Mouse (Mus musculus) midbrain, embryonic 13.5 days (tissue): ENCODE measurements around the gene Cabp1. TPM values are rescaled to one million over a fixed set of nuclear protein-coding genes. Genes with fewer than 3 reads are reported as not detected.
"Not testable (repeated sequence)": the region's sequence is repeated elsewhere in the genome, so short reads cannot be mapped to it uniquely, and the experiment has no call there.

ENCODE experiments used
- ATAC-seq: fragments of 200-750 bp; cut with Nextera tagmentation; 2 replicates; pipeline ENCODE4 v1.8.0; 2017; ENCODE audit warnings: mild to moderate bottlenecking, moderate TSS enrichment, moderate library complexity
- H3K27ac ChIP-seq: fragments of 300-500 bp; sonication (generic); 2 replicates; pipeline ENCODE4 v1.5.1; 2015; ENCODE audit warnings: inconsistent platforms, mild to moderate bottlenecking, moderate library complexity
- H3K27me3 ChIP-seq: fragments of 300-500 bp; sonication (generic); 2 replicates; pipeline ENCODE4 v1.6.1; 2015; ENCODE audit warnings: mild to moderate bottlenecking, inconsistent platforms
- H3K36me3 ChIP-seq: fragments of 300-500 bp; sonication (generic); 2 replicates; pipeline ENCODE4 v1.6.1; 2015; ENCODE audit warnings: mild to moderate bottlenecking, inconsistent platforms
- H3K4me1 ChIP-seq: fragments of 300-500 bp; sonication (generic); replicated peaks from 2 replicates; pipeline ENCODE4 v1.6.1; 2015; ENCODE audit warnings: inconsistent platforms
- H3K4me2 ChIP-seq: fragments of 300-500 bp; sonication (generic); replicated peaks from 2 replicates; pipeline ENCODE4 v1.6.1; 2015; ENCODE audit warnings: moderate library complexity, mild to moderate bottlenecking, inconsistent platforms
- H3K4me3 ChIP-seq: fragments of 300-500 bp; sonication (generic); replicated peaks from 2 replicates; pipeline ENCODE4 v1.5.1; 2015; ENCODE audit warnings: mild to moderate bottlenecking, inconsistent platforms
- H3K9ac ChIP-seq: fragments of 300-500 bp; sonication (generic); replicated peaks from 2 replicates; pipeline ENCODE4 v1.6.1; 2015; ENCODE audit warnings: mild to moderate bottlenecking, inconsistent platforms
- H3K9me3 ChIP-seq: fragments of 300-500 bp; sonication (generic); 2 replicates; pipeline ENCODE4 v1.6.1; 2016; ENCODE audit warnings: mild to moderate bottlenecking, inconsistent platforms
- WGBS: fragments of 180-500 bp; shearing (Covaris S2); methylation state at CpG from one replicate; pipeline ENCODE4 v1.1.7; 2015; 5-methylcytosine and 5-hydroxymethylcytosine counted together
- polyA plus RNA-seq: library from polyadenylated mRNA; unstranded; fragments of >200 nt; fragmentation: Nextera tagmentation; extraction: Ambion mirVana; gene quantifications from 2 replicates; pipeline ENCODE4 v1.2.1, GENCODE M21; 2015

Gene Cabp1
- polyA plus RNA-seq, 1 experiment from 2014 or later: 2.7 TPM

DNA sequence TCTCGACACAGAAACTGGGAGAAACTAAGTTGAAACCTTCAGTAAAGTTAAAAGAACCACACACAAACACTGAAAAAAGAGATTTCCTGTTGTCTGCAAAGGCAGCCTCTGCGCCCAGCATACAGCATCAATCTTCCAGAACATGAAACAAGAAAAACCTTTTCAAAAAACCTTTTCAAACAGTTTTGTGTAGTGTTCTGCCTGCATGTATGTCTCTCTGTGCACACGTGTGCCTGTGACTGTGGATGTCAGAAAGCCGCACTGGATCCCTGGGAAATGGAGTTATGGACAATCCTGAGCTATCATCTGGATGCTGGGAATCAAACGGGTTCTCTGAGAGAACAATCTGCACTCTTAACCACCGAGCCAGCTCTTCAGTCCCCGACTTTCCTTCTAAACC is 37.8 kb downstream of the Cabp1 start:
- Histone ChIP-seq H3K36me3 (no peaks in the 10 kb centered on the region; the same call in 1 of the 2 replicates), H3K9me3 (no peaks in the 10 kb centered on the region), H3K4me3 (peak overlapping the region; percentile 93), H3K27me3 (no peaks in the 10 kb centered on the region), H3K4me2 (peak overlapping the region; percentile 96), H3K4me1 (peaks cover 53% of the 10 kb centered on the region), H3K9ac (peak overlapping the region; percentile 54; the same call in 1 of the 2 replicates), H3K27ac (no peak overlapping the region)
- WGBS: 63% methylated on average over 7 of the region's 7 CpGs
- ATAC-seq: no peak

DNA sequence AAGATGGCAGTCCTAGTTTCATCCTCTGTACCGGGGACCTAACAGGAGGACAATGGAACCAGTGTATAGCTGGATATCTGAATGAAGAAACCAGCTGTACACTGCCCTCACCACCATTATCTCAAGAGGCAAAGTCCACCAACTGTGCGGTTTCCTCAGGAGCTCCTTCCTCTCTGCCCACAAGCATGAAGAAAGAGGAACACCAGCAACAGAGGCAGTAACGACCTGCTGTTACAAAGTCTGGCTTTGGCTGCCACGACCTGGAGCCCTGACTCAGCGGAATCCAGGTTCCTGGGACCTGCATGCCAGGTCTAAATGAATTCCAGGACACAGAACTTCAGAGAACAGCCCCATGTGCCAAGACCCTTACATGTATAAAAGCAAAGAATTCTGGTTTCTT is 38.4 kb downstream of the Cabp1 start:
- peak overlapping the region; percentile 54 for H3K9ac ChIP-seq
- H3K27me3 ChIP-seq: no peaks in the 10 kb centered on the region
- H3K27ac ChIP-seq: no peak overlapping the region
- peak overlapping the region; percentile 93 for H3K4me3 ChIP-seq
- WGBS: 54% methylated on average over 5 of the region's 5 CpGs
- H3K4me2 ChIP-seq: peak overlapping the region; percentile 96
- no peak for ATAC-seq
- H3K9me3 ChIP-seq: no peaks in the 10 kb centered on the region
- H3K36me3 ChIP-seq: peaks cover 2% of the 10 kb centered on the region
- H3K4me1 ChIP-seq: peaks cover 53% of the 10 kb centered on the region

DNA sequence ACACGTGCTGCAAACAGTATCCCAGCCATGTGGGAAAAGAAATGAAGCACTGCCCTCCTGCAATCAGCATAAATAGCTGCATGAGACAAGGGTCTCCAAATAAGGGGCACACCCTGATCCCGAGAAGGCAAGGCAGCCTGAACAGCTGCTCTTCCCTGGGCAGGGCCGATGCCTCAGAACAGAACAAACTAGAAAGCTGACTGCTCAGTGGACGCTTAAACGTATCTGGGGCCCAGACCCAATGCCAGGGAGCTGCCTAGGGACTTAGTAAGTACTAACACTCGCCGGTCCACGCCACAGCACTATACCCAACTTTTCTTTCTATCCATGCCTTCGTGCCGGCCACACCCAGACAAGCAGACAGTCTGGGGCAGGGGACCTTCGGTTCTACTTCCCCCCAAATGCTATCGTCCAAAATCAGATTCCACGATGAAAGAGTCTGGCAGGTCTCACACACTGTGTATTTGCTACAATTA is 39.0 kb downstream of the Cabp1 start:
- Histone ChIP-seq H3K9me3 (no peaks in the 10 kb centered on the region), H3K27me3 (no peaks in the 10 kb centered on the region), H3K36me3 (peaks cover 8% of the 10 kb centered on the region), H3K4me3 (no peak overlapping the region), H3K4me2 (peak overlapping the region; percentile 96), H3K4me1 (peaks cover 53% of the 10 kb centered on the region), H3K27ac (no peak overlapping the region), H3K9ac (peak overlapping the region; percentile 54)
- 78% methylated on average over 13 of the region's 13 CpGs for WGBS
- ATAC-seq: no peak

DNA sequence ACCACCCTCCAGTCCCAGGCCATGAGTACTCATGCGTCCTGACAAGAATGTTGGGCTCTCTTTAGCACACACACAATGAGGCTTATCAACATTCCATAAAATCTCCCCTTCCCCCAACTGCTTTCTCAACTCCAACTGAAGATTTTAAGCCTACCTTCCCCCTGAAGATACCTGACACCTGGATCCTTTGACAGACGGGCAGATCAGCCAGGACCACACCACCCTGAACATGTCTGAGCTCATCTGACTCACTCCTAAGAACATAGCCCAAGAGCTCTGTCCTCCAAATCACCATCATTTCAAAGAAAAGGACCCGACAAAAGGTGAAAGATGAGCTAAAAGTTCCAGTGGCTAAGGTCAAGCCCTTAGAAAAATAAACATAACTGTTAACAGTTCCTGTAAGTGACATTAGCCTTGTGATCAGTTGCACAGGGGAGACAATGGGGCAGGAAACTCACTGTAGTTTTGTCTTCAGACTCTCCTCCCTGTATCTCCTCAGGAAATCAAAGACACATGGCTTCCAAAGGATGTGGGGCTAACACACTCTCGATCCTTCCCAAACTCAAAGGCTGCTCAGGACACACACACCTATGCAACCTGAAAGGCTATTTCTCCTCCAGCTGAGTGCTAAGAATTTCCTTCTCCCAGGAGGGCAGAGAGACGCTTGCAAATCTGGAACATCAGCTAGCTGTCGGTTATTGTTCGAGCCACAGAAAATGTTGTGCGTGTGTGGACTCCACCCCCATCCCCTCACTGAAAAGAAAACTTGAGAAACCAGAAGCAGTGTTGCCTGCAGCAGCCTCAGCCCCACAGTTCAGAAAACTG is 41.8 kb downstream of the Cabp1 start:
- 81% methylated on average over 8 of the region's 8 CpGs for WGBS
- peaks cover 47% of the 10 kb centered on the region for H3K4me1 ChIP-seq
- H3K9ac ChIP-seq: no peak overlapping the region

DNA sequence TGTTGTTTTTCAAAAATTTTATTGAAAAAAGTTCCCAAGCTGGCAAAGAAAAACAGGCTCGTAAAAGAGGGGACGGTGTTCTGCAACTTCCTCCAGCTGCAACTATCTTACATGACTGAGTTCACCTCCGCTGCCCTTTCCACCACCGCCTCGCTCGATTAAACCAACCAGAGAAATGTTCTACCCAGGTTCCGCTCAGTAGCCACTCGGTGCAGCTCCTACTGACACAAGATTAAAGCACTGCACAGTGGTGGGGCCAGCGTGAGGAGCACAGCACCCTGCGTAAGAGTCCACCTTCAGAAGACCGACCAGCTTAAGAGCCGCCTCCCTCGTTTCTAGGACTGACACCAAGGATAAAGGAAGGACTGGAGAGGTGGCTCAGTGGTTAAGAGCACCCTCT is 42.7 kb downstream of the Cabp1 start:
- 88% methylated on average over 13 of the region's 13 CpGs for WGBS
- Histone ChIP-seq H3K36me3 (peaks cover 44% of the 10 kb centered on the region), H3K4me2 (no peak overlapping the region), H3K4me1 (peaks cover 38% of the 10 kb centered on the region), H3K27ac (no peak overlapping the region), H3K4me3 (no peak overlapping the region), H3K9ac (no peak overlapping the region), H3K9me3 (no peaks in the 10 kb centered on the region), H3K27me3 (no peaks in the 10 kb centered on the region)
- ATAC-seq: no peak

More for the DNA sequence above, 41.8 kb downstream of the Cabp1 start:
- Histone ChIP-seq H3K27me3 (no peaks in the 10 kb centered on the region), H3K36me3 (peaks cover 35% of the 10 kb centered on the region), H3K27ac (no peak overlapping the region), H3K4me2 (no peak overlapping the region), H3K4me3 (no peak overlapping the region), H3K9me3 (no peaks in the 10 kb centered on the region)
- no peak for ATAC-seq

DNA sequence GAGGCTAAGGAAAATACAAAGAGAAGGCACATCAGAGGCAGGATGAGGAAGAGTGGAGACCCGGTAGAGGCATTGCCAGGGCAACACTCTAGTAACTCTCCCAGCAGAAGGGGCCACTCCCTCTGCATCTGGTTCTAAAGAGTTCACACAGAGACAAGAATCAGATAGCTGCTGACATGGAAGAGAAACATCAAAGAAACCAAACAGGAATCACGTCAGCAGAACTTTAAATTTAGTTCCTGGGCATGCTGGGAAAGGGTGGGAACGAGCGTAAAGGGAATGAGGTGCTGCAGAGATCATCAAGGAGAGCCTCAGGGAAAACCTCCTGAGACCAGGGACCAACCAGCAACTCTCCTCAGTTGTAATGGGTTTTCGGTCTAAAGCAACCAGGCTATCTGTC is 43.2 kb downstream of the Cabp1 start:
- H3K4me2 ChIP-seq: no peak overlapping the region
- WGBS: 92% methylated on average over 5 of the region's 5 CpGs
- no peak overlapping the region for H3K27ac ChIP-seq
- peaks cover 33% of the 10 kb centered on the region for H3K4me1 ChIP-seq
- no peaks in the 10 kb centered on the region for H3K27me3 ChIP-seq
- no peak overlapping the region for H3K4me3 ChIP-seq
- H3K36me3 ChIP-seq: peaks cover 48% of the 10 kb centered on the region
- H3K9me3 ChIP-seq: no peaks in the 10 kb centered on the region
- no peak for ATAC-seq
- H3K9ac ChIP-seq: no peak overlapping the region

DNA sequence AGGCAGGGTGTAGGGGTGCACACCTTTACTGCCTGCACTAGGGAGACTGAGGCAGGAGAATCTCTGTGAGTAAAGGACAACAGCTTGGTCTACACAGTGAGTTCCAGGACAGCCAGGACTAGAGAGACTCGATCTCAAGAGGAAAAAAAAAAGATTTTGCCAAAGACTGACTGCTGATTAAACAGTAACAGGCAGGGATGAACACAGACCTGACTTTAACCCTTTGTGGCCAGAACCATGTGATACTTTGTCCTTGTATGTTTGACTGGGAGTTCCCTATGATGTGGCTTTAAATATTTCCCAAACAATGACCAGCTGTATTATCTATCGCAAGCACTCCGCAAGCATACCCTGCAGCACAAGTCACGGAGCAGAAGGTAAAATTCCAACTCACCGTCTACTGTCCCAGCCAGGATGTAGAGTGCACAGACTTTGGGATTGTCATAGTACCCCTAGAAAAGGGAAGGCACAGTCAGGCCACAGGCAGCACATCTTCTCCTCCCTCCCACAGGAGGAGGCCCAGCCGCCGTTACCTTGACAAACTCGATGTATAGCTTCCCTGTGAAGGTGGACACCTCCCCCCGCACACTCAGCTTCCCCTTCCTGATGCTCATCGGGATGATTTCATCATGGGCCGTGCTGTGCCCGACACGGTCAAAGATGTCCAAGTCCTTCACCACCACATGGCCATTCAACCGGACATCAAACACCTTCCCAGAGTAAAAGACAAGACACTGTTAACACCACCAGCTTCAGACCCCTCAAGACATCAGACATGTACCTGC is 44.3 kb downstream of the Cabp1 start:
- Histone ChIP-seq H3K4me1 (peaks cover 22% of the 10 kb centered on the region), H3K9me3 (no peaks in the 10 kb centered on the region), H3K27me3 (no peaks in the 10 kb centered on the region), H3K4me3 (no peak overlapping the region), H3K4me2 (no peak overlapping the region), H3K36me3 (peaks cover 60% of the 10 kb centered on the region), H3K27ac (no peak overlapping the region), H3K9ac (no peak overlapping the region)
- WGBS: 93% methylated on average over 14 of the region's 14 CpGs
- ATAC-seq: no peak

DNA sequence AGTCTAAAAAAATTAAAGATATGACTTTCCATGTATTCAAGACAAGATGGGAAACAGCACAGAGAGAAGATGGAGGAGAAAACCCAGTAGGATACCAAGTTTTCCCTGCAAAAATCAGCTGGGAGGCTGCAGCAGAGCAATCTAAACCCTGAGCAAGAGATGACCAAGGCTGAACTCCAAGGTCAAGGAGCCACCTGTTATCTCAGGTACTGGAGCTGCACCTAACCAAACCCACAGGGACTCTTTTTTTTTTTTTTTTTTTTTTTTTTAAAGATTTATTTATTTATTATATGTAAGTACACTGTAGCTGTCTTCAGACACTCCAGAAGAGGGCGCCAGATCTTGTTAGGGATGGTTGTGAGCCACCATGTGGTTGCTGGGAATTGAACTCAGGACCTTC is 45.3 kb downstream of the Cabp1 start:
- ATAC-seq, H3K4me2 ChIP-seq, H3K27ac ChIP-seq, H3K9me3 ChIP-seq, H3K9ac ChIP-seq, H3K27me3 ChIP-seq, H3K4me3 ChIP-seq: not testable (repeated sequence)
- no CpG with 5 or more reads among the region's 1 CpGs for WGBS
- peaks cover 69% of the 10 kb centered on the region for H3K36me3 ChIP-seq
- peaks cover 13% of the 10 kb centered on the region for H3K4me1 ChIP-seq

DNA sequence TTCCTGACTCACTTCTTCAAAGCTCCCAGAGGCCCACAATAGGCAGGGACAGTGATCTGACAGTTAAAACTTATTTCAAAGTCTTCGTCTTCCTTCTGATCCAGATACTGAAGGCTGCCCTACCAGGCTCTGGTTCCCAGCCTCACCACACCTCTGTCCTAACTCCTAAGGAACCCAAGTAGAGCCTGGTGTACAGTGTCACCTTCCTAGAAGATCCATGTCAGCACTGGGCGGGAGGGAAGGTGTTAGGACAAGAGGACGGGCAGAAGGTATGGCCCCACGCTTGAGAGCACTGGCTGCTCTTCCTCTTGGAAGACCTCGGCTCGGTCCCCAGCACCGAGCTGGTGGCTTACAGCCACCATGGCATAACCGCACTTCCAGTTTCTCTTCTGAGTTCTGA is 45.8 kb downstream of the Cabp1 start:
- ATAC-seq: no peak
- H3K36me3 ChIP-seq: peaks cover 69% of the 10 kb centered on the region

DNA sequence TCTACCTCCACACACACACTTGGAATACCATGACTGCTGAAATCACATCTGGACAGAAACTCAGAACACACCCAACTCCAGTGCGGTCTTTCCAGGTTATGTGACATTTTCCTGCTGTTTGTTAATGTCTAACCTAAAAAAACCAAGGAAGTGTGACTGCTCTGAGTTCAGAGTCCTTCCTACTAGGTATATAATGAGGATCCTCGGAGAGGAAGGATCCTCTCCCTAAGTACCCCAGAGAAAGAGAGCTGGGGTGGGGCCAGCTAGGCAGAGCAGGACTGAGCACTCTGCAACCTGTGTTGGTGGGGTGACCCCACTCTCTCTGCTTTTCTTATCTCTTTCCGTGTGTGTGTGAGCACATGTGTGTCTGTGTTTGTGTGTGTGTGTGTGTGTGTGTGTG is 46.8 kb downstream of the Cabp1 start:
- Histone ChIP-seq H3K9me3 (no peaks in the 10 kb centered on the region), H3K27ac (no peak overlapping the region), H3K27me3 (no peaks in the 10 kb centered on the region), H3K9ac (no peak overlapping the region), H3K4me3 (no peak overlapping the region), H3K4me1 (peaks cover 1% of the 10 kb centered on the region; the same call in 1 of the 2 replicates), H3K4me2 (no peak overlapping the region), H3K36me3 (peaks cover 69% of the 10 kb centered on the region)
- WGBS: 92% methylated on average over 3 of the region's 3 CpGs
- ATAC-seq: no peak

More for the DNA sequence above, 45.8 kb downstream of the Cabp1 start:
- Histone ChIP-seq H3K9ac (no peak overlapping the region), H3K4me3 (no peak overlapping the region), H3K27me3 (no peaks in the 10 kb centered on the region), H3K4me1 (peaks cover 11% of the 10 kb centered on the region; the same call in 1 of the 2 replicates), H3K27ac (no peak overlapping the region), H3K4me2 (no peak overlapping the region), H3K9me3 (no peaks in the 10 kb centered on the region)
- 92% methylated on average over 8 of the region's 8 CpGs for WGBS

DNA sequence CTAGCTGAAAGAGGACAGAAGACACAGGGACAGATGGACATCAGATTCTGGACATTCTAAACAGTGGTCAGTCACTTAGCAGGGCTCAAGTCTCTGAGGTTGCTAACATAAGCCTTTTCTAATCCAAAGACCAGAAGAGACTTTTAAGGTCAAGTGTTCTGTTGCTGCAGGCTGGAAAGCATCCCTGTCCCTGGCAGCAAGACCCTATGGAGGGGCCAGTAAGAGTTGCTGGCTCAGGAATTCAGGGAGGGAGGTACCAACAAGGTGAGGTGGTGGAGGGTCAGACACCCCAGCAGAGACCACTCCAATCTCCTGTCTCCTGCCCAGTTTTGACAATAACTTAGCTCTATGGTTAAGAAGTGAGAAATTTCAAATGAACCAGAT is 47.4 kb downstream of the Cabp1 start:
- Histone ChIP-seq H3K9me3 (no peaks in the 10 kb centered on the region), H3K27ac (no peak overlapping the region), H3K36me3 (peaks cover 69% of the 10 kb centered on the region), H3K27me3 (no peaks in the 10 kb centered on the region), H3K4me1 (no peaks in the 10 kb centered on the region), H3K4me3 (no peak overlapping the region), H3K9ac (no peak overlapping the region), H3K4me2 (no peak overlapping the region)
- ATAC-seq: no peak
